Mouse (Mus musculus) forebrain, embryonic 10.5 days (tissue): ENCODE data around the gene Slc27a1. TPM values are rescaled to one million over a fixed set of nuclear protein-coding genes. Genes with fewer than 3 reads are reported as not detected.
A peak's percentile ranks its signal among the peaks of the same experiment; 100 is the strongest.
"Not testable (repeated sequence)": the region's sequence is repeated elsewhere in the genome, so short reads cannot be mapped to it uniquely, and the experiment has no call there.

ENCODE experiments used
- DNase-seq: peaks from one replicate; pipeline ENCODE4 v3.0.0-alpha.2; 2017; ENCODE audit warnings: low spot score; ENCODE audit errors: extremely low spot score
- H3K27ac ChIP-seq: fragments of 300-500 bp; sonication (generic); 2 replicates; pipeline ENCODE4 v1.5.1; 2016; ENCODE audit warnings: mild to moderate bottlenecking
- H3K27me3 ChIP-seq: fragments of 300-500 bp; sonication (generic); 2 replicates; pipeline ENCODE4 v1.6.1; 2016; ENCODE audit warnings: mild to moderate bottlenecking; ENCODE audit not compliant: poor library complexity, severe bottlenecking
- H3K36me3 ChIP-seq: fragments of 300-500 bp; sonication (generic); replicated peaks from 2 replicates; pipeline ENCODE4 v1.6.1; 2016; ENCODE audit warnings: mild to moderate bottlenecking, moderate library complexity
- H3K4me1 ChIP-seq: fragments of 300-500 bp; sonication (generic); 2 replicates; pipeline ENCODE4 v1.6.1; 2016
- H3K4me3 ChIP-seq: fragments of 300-500 bp; sonication (generic); 2 replicates; pipeline ENCODE4 v1.5.1; 2016; ENCODE audit warnings: mild to moderate bottlenecking, moderate library complexity
- H3K9me3 ChIP-seq: fragments of 300-500 bp; sonication (generic); 2 replicates; pipeline ENCODE4 v1.6.1; 2016; ENCODE audit warnings: mild to moderate bottlenecking, moderate library complexity
- WGBS: fragments of 180-500 bp; shearing (Covaris S2); methylation state at CpG from one replicate; pipeline ENCODE4 v1.1.7; 2016; 5-methylcytosine and 5-hydroxymethylcytosine counted together
- polyA plus RNA-seq: library from polyadenylated mRNA; unstranded; fragments of >200 nt; fragmentation: Nextera tagmentation; extraction: Ambion mirVana; gene quantifications from 2 replicates; pipeline ENCODE4 v1.2.1, GENCODE M21; 2016

Slc27a1 gene
- 20.2 and 21.9 TPM in 2 replicates for polyA plus RNA-seq

GRCm38 (mm10) chr8:71568387-71568937, at the start of gene Slc27a1:
Slc27a1 (plus strand) TSS chr8:71568882.
- 12% methylated on average over 13 of the region's 13 CpGs for WGBS
- peaks cover 64% of the 10 kb centered on the region for H3K27me3 ChIP-seq
- no peak for DNase-seq
- peak within 1 kb of the TSS; percentile 82 for H3K27ac ChIP-seq
- H3K4me3 ChIP-seq, result peak within 1 kb of the TSS; percentile 67
- peaks cover 41% of the 10 kb centered on the region for H3K4me1 ChIP-seq
- peaks cover 7% of the 10 kb centered on the region; the same call in 1 of the 2 replicates for H3K9me3 ChIP-seq
- H3K36me3 ChIP-seq, result no peaks in the 10 kb centered on the region

- Histone ChIP-seq H3K27me3 (peaks cover 21% of the 10 kb centered on the region), H3K4me1 (peaks cover 31% of the 10 kb centered on the region)
- not testable (repeated sequence) for H3K9me3 ChIP-seq, H3K27ac ChIP-seq, H3K36me3 ChIP-seq, H3K4me3 ChIP-seq
- WGBS, result 48% methylated on average over 10 of the region's 10 CpGs
- peak; percentile 64 for DNase-seq
Measured at GRCm38 (mm10) chr8:71519037-71519825, 49.5 kb upstream of the Slc27a1 start.

GRCm38 (mm10) chr8:71521634-71522033, 47.0 kb upstream of the Slc27a1 start:
- peaks cover 45% of the 10 kb centered on the region for H3K27me3 ChIP-seq
- H3K27ac ChIP-seq, result no peak overlapping the region
- peak overlapping the region; percentile 20 for H3K4me3 ChIP-seq
- no peaks in the 10 kb centered on the region for H3K36me3 ChIP-seq
- no peaks in the 10 kb centered on the region for H3K9me3 ChIP-seq
- 8% methylated on average over 17 of the region's 17 CpGs for WGBS
- peak; percentile 92 for DNase-seq
- H3K4me1 ChIP-seq, result peaks cover 47% of the 10 kb centered on the region

- DNase-seq, result no peak
- H3K4me1 ChIP-seq, result peaks cover 38% of the 10 kb centered on the region
- H3K9me3 ChIP-seq, result no peaks in the 10 kb centered on the region
- H3K27ac ChIP-seq, result peak within 1 kb of the TSS; percentile 58
- peaks cover 67% of the 10 kb centered on the region for H3K27me3 ChIP-seq
- 6% methylated on average over 46 of the region's 46 CpGs for WGBS
- peak within 1 kb of the TSS; percentile 36 for H3K4me3 ChIP-seq
- H3K36me3 ChIP-seq, result no peaks in the 10 kb centered on the region
Measured at GRCm38 (mm10) chr8:71525226-71526050, 43.2 kb upstream of the Slc27a1 start, which contains the start of gene Ccdc194. Ccdc194 (minus strand) TSS chr8:71525711.

GRCm38 (mm10) chr8:71526272-71526671, 42.4 kb upstream of the Slc27a1 start:
- Histone ChIP-seq H3K4me1 (peaks cover 35% of the 10 kb centered on the region), H3K27ac (peak overlapping the region; percentile 58; the same call in 1 of the 2 replicates), H3K9me3 (no peaks in the 10 kb centered on the region), H3K27me3 (peaks cover 67% of the 10 kb centered on the region), H3K4me3 (peak overlapping the region; percentile 18; the same call in 1 of the 2 replicates), H3K36me3 (no peaks in the 10 kb centered on the region)
- 7% methylated on average over 6 of the region's 6 CpGs for WGBS
- no peak for DNase-seq

GRCm38 (mm10) chr8:71527162-71527870, 41.4 kb upstream of the Slc27a1 start:
- 46% methylated on average over 3 of the region's 3 CpGs for WGBS
- H3K36me3 ChIP-seq, result no peaks in the 10 kb centered on the region
- peaks cover 64% of the 10 kb centered on the region for H3K27me3 ChIP-seq
- peak overlapping the region; percentile 58; the same call in 1 of the 2 replicates for H3K27ac ChIP-seq
- H3K9me3 ChIP-seq, result no peaks in the 10 kb centered on the region
- H3K4me1 ChIP-seq, result peaks cover 28% of the 10 kb centered on the region
- no peak for DNase-seq
- no peak overlapping the region for H3K4me3 ChIP-seq

- Histone ChIP-seq H3K27ac (peak overlapping the region; percentile 70; the same call in 1 of the 2 replicates), H3K27me3 (peaks cover 52% of the 10 kb centered on the region), H3K36me3 (no peaks in the 10 kb centered on the region), H3K4me3 (no peak overlapping the region), H3K9me3 (no peaks in the 10 kb centered on the region), H3K4me1 (peaks cover 28% of the 10 kb centered on the region)
- 85% methylated on average over 11 of the region's 11 CpGs for WGBS
- no peak for DNase-seq
Measured at GRCm38 (mm10) chr8:71528362-71529073, 40.2 kb upstream of the Slc27a1 start.

- H3K4me3 ChIP-seq, H3K9me3 ChIP-seq, DNase-seq, H3K36me3 ChIP-seq, H3K27ac ChIP-seq: not testable (repeated sequence)
- Histone ChIP-seq H3K27me3 (peaks cover 44% of the 10 kb centered on the region), H3K4me1 (peaks cover 21% of the 10 kb centered on the region)
- 79% methylated on average over 8 of the region's 12 CpGs for WGBS
Measured at GRCm38 (mm10) chr8:71530735-71531467, 37.8 kb upstream of the Slc27a1 start.

- Histone ChIP-seq H3K36me3 (no peaks in the 10 kb centered on the region), H3K27me3 (peaks cover 43% of the 10 kb centered on the region), H3K27ac (no peak overlapping the region), H3K9me3 (no peaks in the 10 kb centered on the region), H3K4me3 (no peak overlapping the region), H3K4me1 (peaks cover 16% of the 10 kb centered on the region)
- 36% methylated on average over 3 of the region's 3 CpGs for WGBS
- DNase-seq, result no peak
Measured at GRCm38 (mm10) chr8:71534263-71534810, 34.3 kb upstream of the Slc27a1 start.

GRCm38 (mm10) chr8:71535663-71536062, 33.0 kb upstream of the Slc27a1 start:
- peaks cover 43% of the 10 kb centered on the region for H3K27me3 ChIP-seq
- DNase-seq, result no peak
- peaks cover 16% of the 10 kb centered on the region for H3K4me1 ChIP-seq
- no peak overlapping the region for H3K27ac ChIP-seq
- H3K9me3 ChIP-seq, result no peaks in the 10 kb centered on the region
- 66% methylated on average over 5 of the region's 5 CpGs for WGBS
- H3K4me3 ChIP-seq, result no peak overlapping the region
- no peaks in the 10 kb centered on the region for H3K36me3 ChIP-seq
